Mouse (Mus musculus) forebrain, embryonic 10.5 days (tissue): ENCODE results near the gene Extl1. TPM values are rescaled to one million over a fixed set of nuclear protein-coding genes. Genes with fewer than 3 reads are reported as not detected.
"Not testable (repeated sequence)": the region's sequence is repeated elsewhere in the genome, so short reads cannot be mapped to it uniquely, and the experiment has no call there.

Experiments used
- DNase-seq: peaks from one replicate; pipeline ENCODE4 v3.0.0-alpha.2; 2017; ENCODE audit warnings: low spot score; ENCODE audit errors: extremely low spot score
- H3K27ac ChIP-seq: fragments of 300-500 bp; sonication (generic); 2 replicates; pipeline ENCODE4 v1.5.1; 2016; ENCODE audit warnings: mild to moderate bottlenecking
- H3K27me3 ChIP-seq: fragments of 300-500 bp; sonication (generic); 2 replicates; pipeline ENCODE4 v1.6.1; 2016; ENCODE audit warnings: mild to moderate bottlenecking; ENCODE audit not compliant: poor library complexity, severe bottlenecking
- H3K36me3 ChIP-seq: fragments of 300-500 bp; sonication (generic); replicated peaks from 2 replicates; pipeline ENCODE4 v1.6.1; 2016; ENCODE audit warnings: mild to moderate bottlenecking, moderate library complexity
- H3K4me1 ChIP-seq: fragments of 300-500 bp; sonication (generic); 2 replicates; pipeline ENCODE4 v1.6.1; 2016
- H3K4me3 ChIP-seq: fragments of 300-500 bp; sonication (generic); 2 replicates; pipeline ENCODE4 v1.5.1; 2016; ENCODE audit warnings: mild to moderate bottlenecking, moderate library complexity
- H3K9me3 ChIP-seq: fragments of 300-500 bp; sonication (generic); 2 replicates; pipeline ENCODE4 v1.6.1; 2016; ENCODE audit warnings: mild to moderate bottlenecking, moderate library complexity
- WGBS: fragments of 180-500 bp; shearing (Covaris S2); methylation state at CpG from one replicate; pipeline ENCODE4 v1.1.7; 2016; 5-methylcytosine and 5-hydroxymethylcytosine counted together
- polyA plus RNA-seq: library from polyadenylated mRNA; unstranded; fragments of >200 nt; fragmentation: Nextera tagmentation; extraction: Ambion mirVana; gene quantifications from 2 replicates; pipeline ENCODE4 v1.2.1, GENCODE M21; 2016

Gene Extl1
- polyA plus RNA-seq, 1 experiment from 2014 or later: 0.27 TPM

DNA sequence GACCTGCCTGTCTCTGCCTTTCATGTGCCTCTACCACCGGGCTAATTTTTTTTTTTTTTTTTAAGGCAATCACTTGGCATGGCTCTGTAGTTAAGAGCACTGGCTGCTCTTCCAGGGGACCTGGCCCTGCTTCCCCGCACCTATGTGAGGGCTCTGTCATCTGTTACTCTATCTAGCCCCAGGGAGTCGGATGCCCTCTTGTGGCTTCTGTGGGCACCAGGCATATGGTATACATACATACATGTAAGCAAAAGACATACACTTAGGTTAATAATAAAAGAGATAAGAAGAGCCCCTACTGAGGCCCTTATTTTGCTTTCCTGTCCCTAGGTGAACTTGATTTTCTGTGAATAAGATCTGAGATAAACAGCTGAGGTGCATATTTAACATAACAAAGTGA, 39.0 kb downstream of the Extl1 start:
- Histone ChIP-seq H3K9me3 (peaks cover 10% of the 10 kb centered on the region; the same call in 1 of the 2 replicates), H3K36me3 (no peaks in the 10 kb centered on the region), H3K27me3 (peaks cover 76% of the 10 kb centered on the region), H3K4me3 (no peak overlapping the region), H3K4me1 (peaks cover 15% of the 10 kb centered on the region), H3K27ac (no peak overlapping the region)
- WGBS: 33% methylated on average over 3 of the region's 3 CpGs
- DNase-seq: no peak

DNA sequence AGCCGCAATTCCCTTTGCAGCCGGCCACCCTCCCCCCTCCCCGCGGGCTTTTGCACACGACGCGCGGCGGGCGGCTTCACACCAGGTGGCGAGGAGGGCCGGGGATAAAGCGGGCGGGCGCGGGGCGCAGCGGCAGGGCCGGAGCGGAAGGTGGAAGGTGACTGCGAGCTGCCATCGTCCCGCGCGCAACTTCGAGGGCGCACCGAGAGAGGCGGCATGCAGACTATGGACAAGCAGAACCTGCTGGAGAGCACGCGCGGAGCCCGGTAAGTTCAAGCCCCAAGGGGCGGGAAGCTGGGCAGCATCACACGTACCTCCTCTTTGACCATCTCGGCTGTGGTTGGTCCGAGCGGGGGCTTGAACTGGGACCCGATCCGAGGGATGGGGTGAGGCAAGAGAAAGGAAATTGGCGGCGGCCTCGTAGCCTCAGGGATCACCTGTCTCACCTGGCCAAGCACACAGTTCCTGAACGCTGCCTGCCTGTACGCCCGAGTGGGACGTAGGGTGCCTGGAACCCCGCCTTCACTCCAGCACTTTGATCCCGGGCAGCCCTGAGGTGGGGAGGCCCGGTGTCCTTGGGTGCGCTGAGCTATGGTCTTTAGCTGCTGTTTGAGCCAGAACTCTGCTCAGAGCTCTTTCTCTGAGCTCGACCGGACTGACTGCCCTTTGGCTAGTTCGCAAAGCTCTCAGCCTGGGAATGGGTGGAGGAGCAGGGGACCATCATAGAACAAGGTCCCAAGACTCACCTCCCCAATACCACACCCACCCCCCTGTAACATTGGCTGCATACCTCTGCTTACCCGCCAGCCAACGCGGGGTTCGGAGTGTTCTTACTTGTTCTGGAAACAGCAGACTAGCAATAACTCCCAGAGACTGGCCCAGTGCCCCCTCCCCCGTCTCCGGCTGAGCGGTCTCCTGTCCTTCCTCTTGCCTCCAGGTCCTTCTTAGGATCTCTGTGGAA, 40.3 kb downstream of the Extl1 start, which contains the start of gene Slc30a2:
Gene Slc30a2, plus strand, starts transcription at position 111 of the 961 bp plus-strand sequence.
- Histone ChIP-seq H3K9me3 (peaks cover 12% of the 10 kb centered on the region; the same call in 1 of the 2 replicates), H3K4me3 (peak within 1 kb of the TSS; percentile 47), H3K4me1 (peaks cover 15% of the 10 kb centered on the region), H3K27me3 (peaks cover 76% of the 10 kb centered on the region), H3K27ac (peak within 1 kb of the TSS; percentile 35; the same call in 1 of the 2 replicates), H3K36me3 (no peaks in the 10 kb centered on the region)
- DNase-seq: no peak
- WGBS: 1% methylated on average over 61 of the region's 61 CpGs

DNA sequence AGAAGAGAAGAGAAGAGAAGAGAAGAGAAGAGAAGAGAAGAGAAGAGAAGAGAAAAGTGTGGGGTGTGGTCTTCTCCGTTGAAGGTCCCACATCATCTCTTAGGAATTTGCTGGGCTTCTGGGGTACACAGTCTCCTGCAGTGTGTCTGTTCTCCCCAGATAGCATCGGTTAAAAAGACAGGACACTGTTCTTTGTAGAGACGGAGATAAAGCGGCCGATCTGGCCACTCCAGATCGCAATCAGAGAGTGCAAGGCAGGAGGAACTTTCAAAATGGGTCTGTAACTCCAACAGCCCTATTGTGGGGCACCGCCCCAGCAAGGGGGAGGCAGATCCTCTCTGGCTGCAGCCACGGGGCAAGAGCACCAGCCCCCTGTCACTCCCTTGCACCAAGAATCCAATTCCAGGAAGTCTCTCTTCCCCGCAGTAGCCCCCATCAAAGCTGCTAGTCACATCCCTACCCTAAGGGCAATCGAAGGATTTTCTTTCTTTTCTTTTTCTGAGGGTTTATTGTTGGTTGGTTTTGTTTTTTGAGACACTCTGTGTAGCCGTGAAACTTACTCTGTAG, 41.4 kb downstream of the Extl1 start:
- no peak for DNase-seq
- H3K9me3 ChIP-seq: peaks cover 12% of the 10 kb centered on the region; the same call in 1 of the 2 replicates
- H3K27me3 ChIP-seq: peaks cover 68% of the 10 kb centered on the region
- peaks cover 15% of the 10 kb centered on the region for H3K4me1 ChIP-seq
- peak overlapping the region; percentile 47; the same call in 1 of the 2 replicates for H3K4me3 ChIP-seq
- H3K27ac ChIP-seq: no peak overlapping the region
- H3K36me3 ChIP-seq: no peaks in the 10 kb centered on the region
- 46% methylated on average over 11 of the region's 11 CpGs for WGBS

DNA sequence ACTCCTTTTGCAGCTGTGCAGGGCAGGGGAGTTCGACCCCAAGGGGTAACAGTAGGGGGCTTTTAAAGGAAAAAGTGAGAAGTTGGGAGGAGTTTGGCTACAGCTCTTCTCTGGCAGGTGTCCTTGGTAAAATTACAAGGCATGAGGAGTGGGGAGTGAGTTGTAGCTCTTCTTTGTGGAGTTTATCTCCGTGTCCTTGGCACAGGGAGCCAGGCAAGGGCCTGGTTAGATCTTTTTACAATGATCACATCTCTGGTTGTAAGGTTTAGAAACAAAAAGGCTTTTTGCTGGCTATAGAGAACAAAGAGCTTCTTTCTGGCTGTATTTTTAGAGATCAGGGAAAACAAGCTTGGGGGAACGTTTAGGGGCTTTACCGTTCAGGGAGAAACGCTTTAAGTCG, 42.4 kb downstream of the Extl1 start:
- not testable (repeated sequence) for H3K27ac ChIP-seq, H3K4me3 ChIP-seq, DNase-seq, H3K36me3 ChIP-seq
- Histone ChIP-seq H3K27me3 (peaks cover 57% of the 10 kb centered on the region), H3K4me1 (peaks cover 15% of the 10 kb centered on the region), H3K9me3 (peaks cover 12% of the 10 kb centered on the region; the same call in 1 of the 2 replicates)
- 79% methylated on average over 6 of the region's 6 CpGs for WGBS

DNA sequence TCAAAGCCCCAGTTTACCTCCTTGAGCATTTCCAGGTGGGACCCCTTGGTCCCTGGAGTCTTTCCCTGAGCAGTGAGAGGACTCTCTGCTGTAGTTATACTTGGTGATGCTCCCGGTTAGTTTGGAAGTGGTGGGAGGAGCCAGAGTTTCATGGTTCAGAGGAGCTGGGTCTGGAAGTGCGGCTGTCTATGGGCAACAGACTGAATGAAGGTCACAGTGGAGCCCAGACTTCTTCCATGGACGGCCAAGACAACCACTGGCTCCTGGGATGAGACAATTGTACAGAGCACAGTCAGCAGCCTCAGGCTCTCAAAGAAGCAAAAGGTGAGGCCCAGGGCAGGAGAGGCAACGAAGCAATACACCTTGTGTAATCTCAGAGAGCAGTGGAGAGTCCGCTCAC, 53.4 kb downstream of the Extl1 start:
- Histone ChIP-seq H3K4me1 (peaks cover 13% of the 10 kb centered on the region), H3K4me3 (no peak overlapping the region), H3K36me3 (no peaks in the 10 kb centered on the region), H3K27ac (no peak overlapping the region), H3K9me3 (no peaks in the 10 kb centered on the region), H3K27me3 (no peaks in the 10 kb centered on the region)
- WGBS: 71% methylated on average over 5 of the region's 5 CpGs
- no peak for DNase-seq

DNA sequence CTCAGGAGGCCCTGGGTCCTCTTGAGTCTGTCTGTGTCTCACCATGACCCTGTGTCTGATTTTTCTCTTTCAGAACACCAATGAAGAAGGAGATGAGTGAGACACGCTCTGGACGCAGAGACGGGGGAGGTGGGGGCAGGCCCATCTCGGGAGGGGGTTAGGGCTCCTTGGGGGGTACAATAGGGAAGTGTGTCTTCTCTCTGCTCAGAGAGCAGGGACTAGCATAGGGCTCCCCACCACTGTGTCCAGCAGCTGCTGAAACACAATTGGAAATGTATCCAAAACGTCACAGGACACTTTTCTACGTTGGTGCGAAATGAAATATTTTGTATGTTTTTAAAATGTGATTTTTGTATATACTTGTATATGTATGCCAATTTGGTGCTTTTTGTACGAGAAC, 54.8 kb downstream of the Extl1 start:
- H3K4me3 ChIP-seq: no peak overlapping the region
- no peak overlapping the region for H3K27ac ChIP-seq
- WGBS: 92% methylated on average over 8 of the region's 8 CpGs
- no peaks in the 10 kb centered on the region for H3K27me3 ChIP-seq
- DNase-seq: no peak
- no peaks in the 10 kb centered on the region for H3K36me3 ChIP-seq
- H3K4me1 ChIP-seq: peaks cover 13% of the 10 kb centered on the region
- H3K9me3 ChIP-seq: no peaks in the 10 kb centered on the region

DNA sequence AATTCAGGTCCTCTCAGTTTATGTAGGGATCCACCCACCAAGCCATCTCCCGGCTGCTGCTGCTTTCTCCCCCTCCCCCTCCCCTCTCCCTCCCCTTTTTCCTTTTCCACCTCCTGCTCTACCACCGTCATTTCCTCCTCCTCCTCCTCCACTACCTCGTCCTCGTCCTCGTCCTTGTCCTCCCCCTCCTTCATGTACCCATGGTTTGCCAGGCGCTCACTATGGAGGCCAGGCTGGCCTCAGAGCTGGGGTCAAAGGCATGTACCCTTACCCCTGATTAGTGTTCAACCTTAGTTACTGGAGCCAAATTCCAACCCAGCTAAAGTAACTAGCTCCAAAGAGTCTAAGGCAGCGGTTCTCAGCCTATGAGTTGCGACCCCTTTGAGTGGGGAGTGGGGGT, 55.5 kb downstream of the Extl1 start:
- H3K27ac ChIP-seq: 0 out of 2 replicates have a peak overlapping the region, but pooled peaks have one; percentile 8
- WGBS: 68% methylated on average over 8 of the region's 8 CpGs
- H3K4me3 ChIP-seq: no peak overlapping the region
- no peaks in the 10 kb centered on the region for H3K9me3 ChIP-seq
- H3K36me3 ChIP-seq: no peaks in the 10 kb centered on the region
- peaks cover 13% of the 10 kb centered on the region for H3K4me1 ChIP-seq
- no peak for DNase-seq
- H3K27me3 ChIP-seq: no peaks in the 10 kb centered on the region

DNA sequence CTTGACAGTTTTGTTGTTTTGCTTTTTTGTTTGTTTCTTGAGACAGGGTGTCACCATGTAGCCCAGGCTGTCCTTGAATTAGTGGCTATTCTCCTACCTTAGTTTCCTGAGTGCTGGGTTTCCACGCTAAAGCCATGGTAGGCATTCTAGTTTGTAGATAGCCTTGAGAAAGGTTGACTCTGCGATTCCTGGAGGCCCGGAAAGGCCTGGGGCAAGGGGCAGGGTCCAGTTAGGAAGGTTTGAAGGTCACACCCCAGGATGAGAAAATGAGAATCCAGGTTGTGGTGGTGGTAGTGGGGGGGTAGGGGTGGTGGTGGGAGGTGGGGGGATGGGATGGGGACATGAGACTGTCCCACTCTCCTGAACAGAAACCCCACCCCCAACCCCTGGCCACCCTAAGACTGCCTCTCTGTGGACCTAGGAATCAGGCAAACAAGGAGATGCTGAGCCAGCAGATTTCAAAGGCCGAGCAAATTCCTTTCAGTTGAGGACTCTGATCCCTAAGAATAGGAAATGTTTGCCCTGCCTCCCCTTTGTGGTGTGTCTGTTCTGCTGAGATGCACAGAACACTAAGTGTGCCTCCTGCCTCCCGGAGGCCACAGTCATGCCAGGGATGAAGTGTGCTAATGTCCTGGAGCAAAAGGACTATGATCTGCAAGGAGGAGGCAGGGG, 56.7 kb downstream of the Extl1 start:
- peaks cover 13% of the 10 kb centered on the region for H3K4me1 ChIP-seq
- 0 out of 2 replicates have a peak overlapping the region, but pooled peaks have one; percentile 12 for H3K27ac ChIP-seq
- WGBS: 64% methylated on average over 5 of the region's 5 CpGs
- H3K36me3 ChIP-seq: no peaks in the 10 kb centered on the region
- no peak for DNase-seq
- H3K27me3 ChIP-seq: no peaks in the 10 kb centered on the region
- no peaks in the 10 kb centered on the region for H3K9me3 ChIP-seq
- H3K4me3 ChIP-seq: no peak overlapping the region

DNA sequence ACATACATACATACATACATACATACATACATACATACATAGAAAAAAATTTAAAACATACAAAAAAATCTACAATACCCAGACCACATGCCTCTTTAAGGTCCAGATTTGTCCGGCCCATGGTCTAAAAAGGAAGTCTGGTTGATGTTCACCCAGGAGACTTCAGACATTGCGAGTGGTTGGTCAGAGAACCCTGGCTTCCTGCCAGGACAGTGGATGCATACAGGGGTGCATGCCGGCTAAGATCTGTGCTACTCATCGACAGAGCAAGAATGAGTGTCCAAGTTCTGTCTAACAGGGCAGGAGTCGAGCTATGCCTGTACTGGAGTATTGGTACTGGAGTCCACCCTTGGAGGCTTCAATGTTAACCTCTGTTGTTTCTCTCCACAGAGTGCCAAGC, 59.0 kb downstream of the Extl1 start:
- Histone ChIP-seq H3K9me3 (no peaks in the 10 kb centered on the region), H3K4me3 (no peak overlapping the region), H3K27me3 (no peaks in the 10 kb centered on the region), H3K36me3 (no peaks in the 10 kb centered on the region), H3K4me1 (peaks cover 13% of the 10 kb centered on the region), H3K27ac (no peak overlapping the region)
- no peak for DNase-seq
- WGBS: 91% methylated on average over 5 of the region's 5 CpGs

DNA sequence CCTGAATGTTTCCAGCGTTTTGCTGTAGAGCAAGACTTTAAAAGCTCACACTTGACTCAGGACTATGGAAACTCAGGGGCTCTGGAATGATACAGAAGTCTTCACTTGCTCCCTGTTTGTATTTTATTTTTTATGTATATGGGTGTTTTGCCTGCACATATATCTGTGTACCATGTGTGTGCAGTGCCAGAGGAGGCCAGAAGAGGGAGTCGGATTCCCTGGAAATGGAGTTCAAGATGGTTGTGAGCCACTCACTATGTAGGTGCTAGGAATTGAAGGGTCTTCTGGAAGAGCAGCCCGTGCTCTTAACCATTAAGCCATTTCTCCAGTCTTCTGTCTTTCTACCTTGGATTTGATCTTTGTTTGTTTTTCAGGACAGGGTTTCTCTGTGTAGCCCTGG, 62.1 kb downstream of the Extl1 start:
- Histone ChIP-seq H3K9me3 (no peaks in the 10 kb centered on the region), H3K4me3 (no peak overlapping the region), H3K4me1 (no peaks in the 10 kb centered on the region), H3K36me3 (no peaks in the 10 kb centered on the region), H3K27me3 (no peaks in the 10 kb centered on the region), H3K27ac (no peak overlapping the region)
- 69% methylated on average over 3 of the region's 3 CpGs for WGBS
- no peak for DNase-seq

DNA sequence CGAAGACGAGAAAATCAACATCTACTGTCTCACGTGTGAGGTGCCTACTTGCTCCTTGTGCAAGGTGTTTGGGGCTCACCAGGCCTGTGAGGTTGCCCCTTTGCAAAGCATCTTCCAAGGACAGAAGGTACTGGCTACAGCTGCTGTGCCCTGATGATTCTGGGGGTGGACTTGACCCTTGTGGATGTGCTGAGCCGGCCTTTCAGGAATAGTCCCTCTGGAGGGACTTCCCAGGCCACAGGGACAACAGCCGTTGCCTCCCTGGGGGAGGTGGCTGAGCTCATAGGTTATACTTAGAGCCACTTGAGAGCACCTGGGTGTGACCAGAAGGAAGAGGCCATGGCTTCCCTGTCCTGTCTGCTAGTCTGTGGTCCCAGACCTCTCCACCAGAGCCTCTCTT, 64.0 kb downstream of the Extl1 start:
- 78% methylated on average over 5 of the region's 5 CpGs for WGBS

DNA sequence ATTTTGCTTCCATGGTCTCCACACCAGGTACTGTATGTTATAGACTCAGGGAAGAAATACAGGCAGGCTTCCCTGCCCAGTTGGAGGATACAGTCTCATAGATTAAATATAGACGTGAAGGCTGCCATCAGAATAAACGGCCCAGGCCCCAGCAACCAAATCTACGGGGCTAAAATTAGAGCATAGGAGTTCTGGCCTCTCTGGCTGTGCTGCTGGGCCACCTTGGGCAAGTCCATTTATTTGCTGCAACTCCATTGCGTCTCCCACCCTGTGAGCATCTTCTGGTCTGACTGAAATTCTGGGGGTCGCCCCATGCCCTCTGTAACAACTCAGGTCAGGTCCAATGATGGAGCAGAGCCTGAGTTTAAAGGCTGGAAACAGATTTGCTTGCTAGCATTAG, 64.6 kb downstream of the Extl1 start:
- H3K4me1 ChIP-seq: peaks cover 13% of the 10 kb centered on the region
- no peaks in the 10 kb centered on the region for H3K36me3 ChIP-seq
- H3K4me3 ChIP-seq: no peak overlapping the region
- no peaks in the 10 kb centered on the region for H3K9me3 ChIP-seq
- H3K27ac ChIP-seq: no peak overlapping the region
- no peaks in the 10 kb centered on the region for H3K27me3 ChIP-seq
- DNase-seq: no peak
- WGBS: 88% methylated on average over 5 of the region's 5 CpGs

More for the DNA sequence above, 64.0 kb downstream of the Extl1 start:
- H3K9me3 ChIP-seq: no peaks in the 10 kb centered on the region
- H3K4me1 ChIP-seq: peaks cover 10% of the 10 kb centered on the region
- DNase-seq: no peak
- no peaks in the 10 kb centered on the region for H3K27me3 ChIP-seq
- no peaks in the 10 kb centered on the region for H3K36me3 ChIP-seq
- no peak overlapping the region for H3K27ac ChIP-seq
- H3K4me3 ChIP-seq: no peak overlapping the region
